Comparison of ENCODE assay signal across 18 mouse cellular contexts in the genomic region with DNA sequence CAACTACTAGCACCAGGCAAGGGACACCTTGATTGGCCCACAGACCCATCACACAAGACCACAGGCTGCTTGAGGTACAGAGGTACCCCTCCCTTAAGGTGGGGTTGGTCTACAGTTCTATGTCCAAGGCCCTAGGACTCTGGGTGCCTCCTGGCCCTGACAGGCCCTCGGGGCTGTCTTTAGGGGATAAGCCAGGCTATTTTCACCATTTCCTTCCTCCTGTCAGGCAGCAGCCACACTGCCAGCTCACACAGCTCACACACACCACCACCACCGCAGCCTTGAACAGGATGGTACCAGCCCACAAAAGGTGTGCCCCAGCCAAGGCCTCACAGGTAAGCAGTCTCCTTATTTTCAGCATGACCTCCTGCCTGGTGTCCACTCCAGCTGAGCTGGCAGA. TPM values are rescaled to one million over a fixed set of nuclear protein-coding genes. Genes with fewer than 3 reads are reported as not detected.
DNase-seq lines count a peak whose midpoint lies in the region; ATAC-seq and TF ChIP-seq lines count a peak whose summit lies in the region.
"Had no signal": no experiment of that assay in that cellular context is flagged by ENCODE, and none has a peak within 500 bp of the region (broad histone marks: within the 10 kb centered on the region; RNA-seq: fewer than 3 reads in every experiment).

Gene Gp9, plus strand, starts transcription at position 231 of the 400 bp plus-strand sequence.

- no peak for ATAC-seq in liver, embryonic 14.5 days (ENCODE audit: insufficient read depth)
- ATAC-seq: activated CD4-positive, CD25-positive, alpha-beta regulatory T cell, adult 4 months; hindbrain, postnatal 0 days had no signal

- H3K27me3 ChIP-seq in heart, embryonic 10.5 days (ENCODE audit: insufficient read depth, poor library complexity, severe bottlenecking) = no peaks in the 10 kb centered on the region
- H3K27me3 ChIP-seq in liver, embryonic 14.5 days (ENCODE audit: control insufficient read depth, insufficient read depth, low read length) = no peaks in the 10 kb centered on the region
- H3K27me3 ChIP-seq: limb, embryonic 12.5 days had no signal

- no peaks in the 10 kb centered on the region for H3K9me3 ChIP-seq in heart, embryonic 10.5 days
- no peaks in the 10 kb centered on the region for H3K9me3 ChIP-seq in liver, embryonic 14.5 days (ENCODE audit: control insufficient read depth, low read length)
- H3K9me3 ChIP-seq: limb, embryonic 12.5 days had no signal

- TF ChIP-seq EP300 in liver, embryonic 14.5 days (IDR thresholded peaks at IDR 0.05; ENCODE audit: low read depth) = no peak

- H3K9ac ChIP-seq in liver, embryonic 14.5 days (replicated peaks) = peak within 1 kb of the TSS; percentile 80
- H3K9ac ChIP-seq: limb, embryonic 12.5 days had no signal

- DNase-seq in heart, embryonic 10.5 days (ENCODE audit: low spot score) = no peak
- DNase-seq in heart, adult 9 months (ENCODE audit: low spot score in 2 of 2) = no peak
- peak; percentile 24 to 58 for DNase-seq in spleen, postnatal 10 days (ENCODE audit: low spot score in 2 of 2)
- DNase-seq in spleen, postnatal 14 days (ENCODE audit: low spot score in 2 of 2) = no peak
- no peak for DNase-seq in liver, embryonic 14.5 days (ENCODE audit: low read depth in 3 of 3, low spot score in 3 of 3)
- no peak for DNase-seq in cerebellum, postnatal 25 days
- DNase-seq in thymus, adult 18-20 months = no peak
- no peak for DNase-seq in gastrocnemius, postnatal 25 days
- DNase-seq: B cell, adult 2 months; cerebellum, adult 11 months; embryo, embryonic 11 days; layer of hippocampus, adult 9-11 months; lung, postnatal 36 days; thymus, adult 2 months had no signal

- WGBS in heart, embryonic 10.5 days = 57% methylated on average over 2 of the region's 2 CpGs
- WGBS in liver, embryonic 14.5 days (ENCODE audit: insufficient replicate concordance) = 38% methylated on average over 2 of the region's 2 CpGs

- H3K4me3 ChIP-seq in heart, embryonic 10.5 days = no peak within 1 kb of the TSS
- H3K4me3 ChIP-seq in liver, embryonic 14.5 days (ENCODE audit: insufficient read depth in 1 of 2, low read depth in 2 of 2, low read length in 2 of 2) = peak within 1 kb of the TSS; percentile 47
- H3K4me3 ChIP-seq: limb, embryonic 12.5 days had no signal

- peaks cover 12% of the 10 kb centered on the region for H3K4me1 ChIP-seq in heart, embryonic 10.5 days
- H3K4me1 ChIP-seq in liver, embryonic 14.5 days (replicated peaks; ENCODE audit: control insufficient read depth in 2 of 2, insufficient read depth in 2 of 2, low read length in 1 of 2) = peaks cover 21 to 31% of the 10 kb centered on the region in 2 experiments
- H3K4me1 ChIP-seq: limb, embryonic 12.5 days had no signal

- peak within 1 kb of the TSS; percentile 77 for H3K4me2 ChIP-seq in liver, embryonic 14.5 days (ENCODE audit: low read depth)
- H3K4me2 ChIP-seq: heart, embryonic 11.5 days; limb, embryonic 12.5 days had no signal

- no peaks in the 10 kb centered on the region for H3K36me3 ChIP-seq in heart, embryonic 10.5 days
- H3K36me3 ChIP-seq in liver, embryonic 14.5 days (replicated peaks; ENCODE audit: control insufficient read depth, insufficient read depth, low read depth) = no peaks in the 10 kb centered on the region
- H3K36me3 ChIP-seq: limb, embryonic 12.5 days had no signal

- TF ChIP-seq CTCF in liver, embryonic 14.5 days (IDR thresholded peaks at IDR 0.05; ENCODE audit: low read depth) = no peak

- H3K27ac ChIP-seq in heart, embryonic 10.5 days = peak within 1 kb of the TSS; percentile 65; the same call in 1 of the 2 replicates
- peak within 1 kb of the TSS; percentile 97 for H3K27ac ChIP-seq in liver, embryonic 14.5 days
- H3K27ac ChIP-seq: hindbrain, postnatal 0 days; limb, embryonic 12.5 days had no signal

RNA-seq across cellular contexts. Expression of gene Gp9, which starts in this region (rescaled TPM):
- 4.8 and 6.2 TPM in 2 replicates for polyA plus RNA-seq in heart, embryonic 10.5 days (2016; fragmentation: Nextera tagmentation; extraction: Ambion mirVana)
- polyA plus RNA-seq in liver, embryonic 14.5 days (2012; rRNA removed) = 35.1 and 62.4 TPM in 2 replicates
- polyA plus RNA-seq in liver, embryonic 14.5 days (2014; fragmentation: Nextera tagmentation; extraction: Ambion mirVana) = 29.1 and 35.2 TPM in 2 replicates
- not detected for total RNA-seq in gastrocnemius, postnatal 25 days (2021)
- total RNA-seq: hindbrain, postnatal 0 days had no signal
- polyA plus RNA-seq: activated CD4-positive, CD25-positive, alpha-beta regulatory T cell, adult 4 months had no signal

Comparison
In these comparisons a context has a peak if more than half of its experiments do, and no peak if none do; other contexts are left out.
1. DNase-seq: peak in spleen, postnatal 10 days (2 of 2); none in heart, embryonic 10.5 days (single experiment), heart, adult 9 months (0 of 2), spleen, postnatal 14 days (0 of 2), liver, embryonic 14.5 days (0 of 3), cerebellum, postnatal 25 days (0 of 2), thymus, adult 18-20 months (0 of 2) and gastrocnemius, postnatal 25 days (single experiment).